Mouse (Mus musculus) kidney, embryonic 15.5 days (tissue): Measurements from ENCODE around the gene Sntg2. TPM values are rescaled to one million over a fixed set of nuclear protein-coding genes. Genes with fewer than 3 reads are reported as not detected.

Experiments used
- ATAC-seq: fragments of 200-750 bp; cut with Nextera tagmentation; replicated peaks from 2 replicates; pipeline ENCODE4 v1.8.0; 2017; ENCODE audit warnings: moderate TSS enrichment; ENCODE audit not compliant: low FRiP score
- H3K27ac ChIP-seq: fragments of 300-500 bp; sonication (generic); 2 replicates; pipeline ENCODE4 v1.5.1; 2015; ENCODE audit warnings: mild to moderate bottlenecking, inconsistent platforms
- H3K27me3 ChIP-seq: fragments of 300-500 bp; sonication (generic); 2 replicates; pipeline ENCODE4 v1.6.1; 2015; ENCODE audit warnings: inconsistent platforms
- H3K36me3 ChIP-seq: fragments of 300-500 bp; sonication (generic); 2 replicates; pipeline ENCODE4 v1.6.1; 2015; ENCODE audit warnings: inconsistent platforms
- H3K4me1 ChIP-seq: fragments of 300-500 bp; sonication (generic); 2 replicates; pipeline ENCODE4 v1.6.1; 2015; ENCODE audit warnings: inconsistent platforms
- H3K4me2 ChIP-seq: fragments of 300-500 bp; sonication (generic); 2 replicates; pipeline ENCODE4 v1.6.1; 2015; ENCODE audit warnings: moderate library complexity, mild to moderate bottlenecking, inconsistent platforms
- H3K4me3 ChIP-seq: fragments of 300-500 bp; sonication (generic); replicated peaks from 2 replicates; pipeline ENCODE4 v1.5.1; 2015; ENCODE audit warnings: mild to moderate bottlenecking, inconsistent platforms
- H3K9ac ChIP-seq: fragments of 300-500 bp; sonication (generic); 2 replicates; pipeline ENCODE4 v1.6.1; 2015; ENCODE audit warnings: mild to moderate bottlenecking, inconsistent platforms
- H3K9me3 ChIP-seq: fragments of 300-500 bp; sonication (generic); replicated peaks from 2 replicates; pipeline ENCODE4 v1.6.1; 2016; ENCODE audit warnings: inconsistent platforms
- WGBS: fragments of 180-500 bp; shearing (Covaris S2); methylation state at CpG from one replicate; pipeline ENCODE4 v1.1.7; 2015; ENCODE audit warnings: mixed read lengths; 5-methylcytosine and 5-hydroxymethylcytosine counted together
- polyA plus RNA-seq: library from polyadenylated mRNA; unstranded; fragments of >200 nt; fragmentation: Nextera tagmentation; extraction: Ambion mirVana; gene quantifications from 2 replicates; pipeline ENCODE4 v1.2.1, GENCODE M21; 2015

Sntg2 gene
- polyA plus RNA-seq, 1 experiment from 2014 or later, result 5.4 TPM

- no peak overlapping the region for H3K27ac ChIP-seq
- peak; percentile 79 for ATAC-seq
- no peaks in the 10 kb centered on the region for H3K36me3 ChIP-seq
- H3K4me1 ChIP-seq, result no peaks in the 10 kb centered on the region
- 45% methylated on average over 7 of the region's 7 CpGs for WGBS
- no peaks in the 10 kb centered on the region for H3K9me3 ChIP-seq
- 0 out of 2 replicates have a peak overlapping the region, but pooled peaks have one; percentile 2 for H3K4me2 ChIP-seq
- no peak overlapping the region for H3K4me3 ChIP-seq
- no peaks in the 10 kb centered on the region for H3K27me3 ChIP-seq
- H3K9ac ChIP-seq, result no peak overlapping the region
Measured at GRCm38 (mm10) chr12:30128561-30129410, 244.4 kb downstream of the Sntg2 start.

Other genes with a start within 250 kb of the Sntg2 start
- not detected in 2 replicates for gene Tpo, start 240.8 kb downstream of the Sntg2 start, polyA plus RNA-seq
- 27.3 and 29.6 TPM in 2 replicates for gene Tmem18, start 211.1 kb upstream of the Sntg2 start, polyA plus RNA-seq